Mouse (Mus musculus) testis, adult 2 months (tissue): ENCODE measurements around the gene Rfx7.

Source experiments
- CTCF ChIP-seq: fragments of 200-500 bp; IDR thresholded peaks from 2 replicates; pipeline ENCODE4 v1.5.1; 2012; ENCODE audit warnings: low read depth, mild to moderate bottlenecking, inconsistent platforms, low read length, moderate library complexity; ENCODE audit not compliant: control insufficient read depth, insufficient read depth, insufficient replicate concordance
- POLR2A ChIP-seq: fragments of 200-500 bp; IDR thresholded peaks from 2 replicates; pipeline ENCODE4 v1.6.1; 2012; ENCODE audit warnings: low read depth, mild to moderate bottlenecking, inconsistent platforms, low read length, moderate library complexity; ENCODE audit not compliant: control insufficient read depth

- no peak for TF ChIP-seq CTCF
- peak; percentile 63 for TF ChIP-seq POLR2A
These were observed at the start of gene Rfx7 for GRCm38 (mm10) chr9:72531996-72532380.
